Mouse (Mus musculus) megakaryocyte, embryonic 14.5 days (primary cell): Measurements from ENCODE around the gene Pde4d.

ENCODE experiments used
- FLI1 ChIP-seq: IDR thresholded peaks from 2 replicates; pipeline ENCODE4 v1.6.1; 2012; ENCODE audit warnings: low read length, inconsistent platforms, mixed read lengths
- GATA1 ChIP-seq: IDR thresholded peaks from 3 replicates; pipeline ENCODE4 v1.6.1; 2012; ENCODE audit warnings: mixed read lengths, low read length, inconsistent platforms, borderline replicate concordance

DNA sequence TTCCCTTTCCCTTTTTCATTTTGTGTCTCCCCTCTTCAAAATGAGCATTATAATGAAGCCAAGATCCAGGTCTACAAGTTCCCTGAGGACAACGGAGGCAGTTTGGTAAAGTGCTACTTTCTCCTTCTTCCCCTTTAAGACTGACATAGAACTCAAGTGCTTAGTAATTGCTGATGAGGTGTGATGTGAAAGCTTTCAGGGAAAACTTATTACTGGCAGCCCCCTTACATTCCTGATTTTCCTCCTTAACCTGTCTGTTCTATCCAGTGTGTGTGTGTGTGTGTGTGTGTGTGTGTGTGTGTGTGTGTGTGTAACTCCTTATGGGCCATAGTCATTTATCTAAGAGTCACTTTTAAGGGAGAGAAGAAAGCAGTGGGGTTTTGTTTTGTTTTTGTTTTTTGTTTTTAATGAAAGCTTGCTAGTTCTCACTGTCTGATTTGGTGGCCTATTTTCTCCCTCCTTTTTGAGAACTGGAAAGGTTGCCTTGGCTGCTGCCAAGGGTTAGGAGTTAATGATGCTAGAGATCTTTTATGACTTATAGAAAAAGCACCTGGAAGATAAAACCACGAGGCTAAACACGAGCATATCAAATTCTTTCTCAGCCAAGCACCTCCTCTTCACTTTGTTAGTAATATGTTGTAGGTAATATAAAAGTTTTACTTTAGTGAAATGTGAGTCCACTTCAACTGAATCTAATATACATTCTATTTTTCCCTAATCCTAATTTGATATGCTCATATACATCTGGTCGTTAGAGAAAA is 1236.5 kb downstream of the Pde4d start:
- TF ChIP-seq GATA1, result no peak
- TF ChIP-seq FLI1, result no peak
